Mouse (Mus musculus): ENCODE data around the gene Gm20388. TPM values are rescaled to one million over a fixed set of nuclear protein-coding genes. Genes with fewer than 3 reads are reported as not detected.

The Gm20388 gene
- total and polyA plus RNA-seq, 2 experiments from 2014 or later: 17.3 TPM; not detected in 1

DNA sequence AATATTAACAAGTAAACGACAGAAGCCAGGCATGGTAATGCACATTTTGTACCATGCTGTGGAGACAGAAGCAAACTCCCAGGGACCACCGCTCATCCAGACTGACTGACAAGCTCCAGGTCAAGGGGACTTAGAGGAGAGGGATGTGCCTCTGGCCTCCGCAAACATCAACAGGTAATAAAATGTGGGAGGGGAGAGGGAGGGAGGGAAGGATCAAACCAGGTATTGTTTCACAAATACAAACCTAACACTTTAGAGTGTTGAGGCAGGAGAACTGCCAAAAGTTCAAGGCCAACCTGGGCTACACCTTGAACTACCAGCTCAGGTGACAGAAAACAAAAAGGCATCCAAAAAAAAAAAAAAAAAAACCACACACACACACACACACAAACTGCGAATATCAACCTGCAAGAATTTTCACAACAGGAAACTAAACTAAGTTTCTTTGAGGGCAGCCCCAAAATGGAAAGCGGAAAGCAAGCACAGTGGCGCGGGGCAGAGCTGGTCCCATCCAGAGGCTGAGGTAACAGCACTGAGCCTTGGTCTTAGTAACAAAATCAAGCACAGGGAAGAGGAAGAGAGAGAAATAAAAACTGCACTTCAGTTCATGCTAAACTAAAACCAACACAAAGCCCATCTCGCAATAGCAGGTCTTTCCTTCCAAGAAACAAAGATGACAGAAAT lies 3076.0 kb downstream of the Gm20388 start:
- Histone ChIP-seq H3K9me3 (replicated peaks; ENCODE audit: control insufficient read depth, low read length) (no peaks in the 10 kb centered on the region), H3K4me2 (ENCODE audit: low read depth, low read length) (no peak overlapping the region), H3K27ac (ENCODE audit: low read depth) (no peak overlapping the region), H3K4me3 (ENCODE audit: low read depth, low read length) (no peak overlapping the region), H3K27me3 (ENCODE audit: control insufficient read depth, insufficient read depth, low read length) (no peaks in the 10 kb centered on the region), H3K9ac (replicated peaks; ENCODE audit: low read depth, low read length) (no peak overlapping the region), H3K36me3 (replicated peaks; ENCODE audit: control insufficient read depth, insufficient read depth, low read length) (no peaks in the 10 kb centered on the region), H3K4me1 (ENCODE audit: control insufficient read depth, insufficient read depth) (peaks cover 20% of the 10 kb centered on the region)
- 82% methylated on average over 8 of the region's 8 CpGs for WGBS
- ATAC-seq (ENCODE audit: insufficient read depth, low read depth): no peak
- TF ChIP-seq EP300 (IDR thresholded peaks at IDR 0.05; ENCODE audit: low read depth) (no peak), CTCF (IDR thresholded peaks at IDR 0.05; ENCODE audit: low read depth) (no peak)
- DNase-seq (ENCODE audit: low spot score): no peak

- WGBS: 19% methylated on average over 2 of the region's 2 CpGs
- Histone ChIP-seq H3K27ac (ENCODE audit: low read depth) (no peak overlapping the region), H3K4me2 (ENCODE audit: low read depth, low read length) (no peak overlapping the region), H3K4me3 (ENCODE audit: low read depth, low read length) (no peak overlapping the region), H3K36me3 (replicated peaks; ENCODE audit: control insufficient read depth, insufficient read depth, low read length) (no peaks in the 10 kb centered on the region), H3K27me3 (ENCODE audit: control insufficient read depth, insufficient read depth, low read length) (no peaks in the 10 kb centered on the region), H3K9me3 (replicated peaks; ENCODE audit: control insufficient read depth, low read length) (no peaks in the 10 kb centered on the region), H3K4me1 (ENCODE audit: control insufficient read depth, insufficient read depth) (peaks cover 20% of the 10 kb centered on the region), H3K9ac (replicated peaks; ENCODE audit: low read depth, low read length) (no peak overlapping the region)
- no peak for ATAC-seq (ENCODE audit: insufficient read depth, low read depth)
- no peak for DNase-seq (ENCODE audit: low spot score)
- TF ChIP-seq EP300 (IDR thresholded peaks at IDR 0.05; ENCODE audit: low read depth) (no peak), CTCF (IDR thresholded peaks at IDR 0.05; ENCODE audit: low read depth) (no peak)
Observed at GRCm38 (mm10) chr8:122987255-122987654, 3076.6 kb downstream of the Gm20388 start.

GRCm38 (mm10) chr8:122988955-122989354 lies 3078.3 kb downstream of the Gm20388 start:
- Histone ChIP-seq H3K36me3 (replicated peaks; ENCODE audit: control insufficient read depth, insufficient read depth, low read length) (no peaks in the 10 kb centered on the region), H3K4me1 (ENCODE audit: control insufficient read depth, insufficient read depth) (peaks cover 23% of the 10 kb centered on the region), H3K9me3 (replicated peaks; ENCODE audit: control insufficient read depth, low read length) (no peaks in the 10 kb centered on the region), H3K27me3 (ENCODE audit: control insufficient read depth, insufficient read depth, low read length) (no peaks in the 10 kb centered on the region), H3K4me2 (ENCODE audit: low read depth, low read length) (no peak overlapping the region), H3K4me3 (ENCODE audit: low read depth, low read length) (no peak overlapping the region), H3K27ac (ENCODE audit: low read depth) (peak overlapping the region; percentile 18; the same call in 1 of the 2 replicates), H3K9ac (replicated peaks; ENCODE audit: low read depth, low read length) (no peak overlapping the region)
- WGBS: 65% methylated on average over 3 of the region's 3 CpGs
- DNase-seq (ENCODE audit: low spot score): no peak
- TF ChIP-seq EP300 (IDR thresholded peaks at IDR 0.05; ENCODE audit: low read depth) (no peak), CTCF (IDR thresholded peaks at IDR 0.05; ENCODE audit: low read depth) (no peak)
- ATAC-seq (ENCODE audit: insufficient read depth, low read depth): no peak

GRCm38 (mm10) chr8:122989976-122990375 lies 3079.3 kb downstream of the Gm20388 start:
- DNase-seq (ENCODE audit: low spot score) (no peak), ATAC-seq (ENCODE audit: insufficient read depth, low read depth) (no peak)
- no peak for TF ChIP-seq EP300 (IDR thresholded peaks at IDR 0.05; ENCODE audit: low read depth)
- TF ChIP-seq CTCF (IDR thresholded peaks at IDR 0.05; ENCODE audit: low read depth): no peak
- H3K4me3 ChIP-seq (ENCODE audit: low read depth, low read length): no peak overlapping the region
- no peaks in the 10 kb centered on the region for H3K9me3 ChIP-seq (replicated peaks; ENCODE audit: control insufficient read depth, low read length)
- no peaks in the 10 kb centered on the region for H3K27me3 ChIP-seq (ENCODE audit: control insufficient read depth, insufficient read depth, low read length)
- H3K4me1 ChIP-seq (ENCODE audit: control insufficient read depth, insufficient read depth): peaks cover 26% of the 10 kb centered on the region
- 62% methylated on average over 2 of the region's 2 CpGs for WGBS
- no peak overlapping the region for H3K4me2 ChIP-seq (ENCODE audit: low read depth, low read length)
- no peaks in the 10 kb centered on the region for H3K36me3 ChIP-seq (replicated peaks; ENCODE audit: control insufficient read depth, insufficient read depth, low read length)
- H3K9ac ChIP-seq (replicated peaks; ENCODE audit: low read depth, low read length): no peak overlapping the region
- no peak overlapping the region for H3K27ac ChIP-seq (ENCODE audit: low read depth)

GRCm38 (mm10) chr8:122991368-122991767 lies 3080.7 kb downstream of the Gm20388 start:
- Histone ChIP-seq H3K9me3 (replicated peaks; ENCODE audit: control insufficient read depth, low read length) (no peaks in the 10 kb centered on the region), H3K36me3 (replicated peaks; ENCODE audit: control insufficient read depth, insufficient read depth, low read length) (no peaks in the 10 kb centered on the region), H3K4me2 (ENCODE audit: low read depth, low read length) (no peak overlapping the region), H3K9ac (replicated peaks; ENCODE audit: low read depth, low read length) (no peak overlapping the region), H3K4me3 (ENCODE audit: low read depth, low read length) (no peak overlapping the region), H3K27ac (ENCODE audit: low read depth) (no peak overlapping the region), H3K4me1 (ENCODE audit: control insufficient read depth, insufficient read depth) (peaks cover 30% of the 10 kb centered on the region), H3K27me3 (ENCODE audit: control insufficient read depth, insufficient read depth, low read length) (no peaks in the 10 kb centered on the region)
- DNase-seq (ENCODE audit: low spot score) (no peak), ATAC-seq (ENCODE audit: insufficient read depth, low read depth) (no peak)
- no peak for TF ChIP-seq EP300 (IDR thresholded peaks at IDR 0.05; ENCODE audit: low read depth)
- no peak for TF ChIP-seq CTCF (IDR thresholded peaks at IDR 0.05; ENCODE audit: low read depth)
- 75% methylated on average over 5 of the region's 5 CpGs for WGBS

DNA sequence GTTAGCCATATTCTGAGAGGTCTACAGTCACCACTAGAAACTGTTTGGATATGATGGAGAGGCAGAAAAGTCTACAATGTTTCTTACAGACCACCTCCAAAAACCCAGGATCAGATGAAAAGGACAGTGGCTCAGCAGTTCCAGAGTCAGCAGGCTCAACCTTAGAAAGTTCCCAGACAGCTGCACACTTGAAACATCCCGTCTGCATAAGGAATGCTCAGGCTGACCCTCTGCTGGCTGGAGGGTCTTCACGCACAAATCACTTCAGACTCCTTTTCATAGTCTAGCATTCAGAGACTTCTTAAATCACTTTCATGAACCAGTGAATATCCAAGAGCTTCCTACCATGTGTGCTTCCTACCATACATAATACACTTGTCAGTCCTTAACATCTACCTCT lies 3081.7 kb downstream of the Gm20388 start:
- no peak overlapping the region for H3K4me3 ChIP-seq (ENCODE audit: low read depth, low read length)
- no peaks in the 10 kb centered on the region for H3K36me3 ChIP-seq (replicated peaks; ENCODE audit: control insufficient read depth, insufficient read depth, low read length)
- 58% methylated on average over 2 of the region's 2 CpGs for WGBS
- no peak for DNase-seq (ENCODE audit: low spot score)
- no peak for ATAC-seq (ENCODE audit: insufficient read depth, low read depth)
- no peaks in the 10 kb centered on the region for H3K27me3 ChIP-seq (ENCODE audit: control insufficient read depth, insufficient read depth, low read length)
- no peak overlapping the region for H3K27ac ChIP-seq (ENCODE audit: low read depth)
- H3K4me2 ChIP-seq (ENCODE audit: low read depth, low read length): no peak overlapping the region
- no peaks in the 10 kb centered on the region for H3K9me3 ChIP-seq (replicated peaks; ENCODE audit: control insufficient read depth, low read length)
- TF ChIP-seq CTCF (IDR thresholded peaks at IDR 0.05; ENCODE audit: low read depth) (no peak), EP300 (IDR thresholded peaks at IDR 0.05; ENCODE audit: low read depth) (no peak)
- H3K4me1 ChIP-seq (ENCODE audit: control insufficient read depth, insufficient read depth): peaks cover 27% of the 10 kb centered on the region
- H3K9ac ChIP-seq (replicated peaks; ENCODE audit: low read depth, low read length): no peak overlapping the region
